Mouse (Mus musculus) adrenal gland, postnatal 10 days (tissue): ENCODE results near the gene Kcnh3. TPM values are rescaled to one million over a fixed set of nuclear protein-coding genes. Genes with fewer than 3 reads are reported as not detected.

Source experiments
- DNase-seq: peaks from one replicate; pipeline ENCODE4 v3.0.0; 2021; ENCODE audit warnings: mixed read lengths
- total RNA-seq, 2 experiments: library from RNA; stranded (reverse); gene quantifications; 2 replicates each; pipeline ENCODE4 v1.2.3; 2021

The Kcnh3 gene
- total RNA-seq, 2 experiments from 2014 or later = 1.6 to 1.8 TPM

GRCm38 (mm10) chr15:99285189-99285535, 60.5 kb downstream of the Kcnh3 start:
- DNase-seq = no peak

- no peak for DNase-seq
Measured at GRCm38 (mm10) chr15:99290586-99290985, 65.9 kb downstream of the Kcnh3 start.

Other genes with a start within 250 kb of the Kcnh3 start
- 100 to 1,000 TPM; 144 to 176 TPM for gene Tuba1c, start 195.0 kb upstream of the Kcnh3 start, total RNA-seq
- 10 to 100 TPM; 24.0 to 59.0 TPM for gene Prph, start 169.7 kb upstream of the Kcnh3 start, total RNA-seq
- 1 to 10 TPM; 8.2 to 9.8 TPM for gene Troap, start 150.3 kb upstream of the Kcnh3 start, total RNA-seq
- under 1 TPM in 1 of 2 experiments, not detected in 1; 0.18 TPM for gene C1ql4, start 137.0 kb upstream of the Kcnh3 start, total RNA-seq
- 10 to 100 TPM; 15.0 to 21.8 TPM for gene Dnajc22, start 131.7 kb upstream of the Kcnh3 start, total RNA-seq
- 10 to 100 TPM; 19.2 to 21.5 TPM for gene Spats2, start 98.9 kb upstream of the Kcnh3 start, total RNA-seq
- gene Mcrs1, start 27.1 kb downstream of the Kcnh3 start, total RNA-seq = 10 to 100 TPM; 40.5 to 59.5 TPM
- gene Prpf40b, start 70.2 kb downstream of the Kcnh3 start, total RNA-seq = 10 to 100 TPM; 40.4 to 57.2 TPM
- gene Fam186b, start 71.0 kb downstream of the Kcnh3 start, total RNA-seq = 1 to 10 TPM; 1.5 to 1.9 TPM
- 10 to 100 TPM; 27.6 to 31.7 TPM for gene Fmnl3, start 145.6 kb downstream of the Kcnh3 start, total RNA-seq
- 100 to 1,000 TPM; 581 to 642 TPM for gene Tmbim6, start 168.0 kb downstream of the Kcnh3 start, total RNA-seq
- 10 to 100 TPM; 19.8 to 34.0 TPM for gene Nckap5l, start 232.9 kb downstream of the Kcnh3 start, total RNA-seq
- 1 to 10 TPM; 6.0 to 6.5 TPM for gene Bcdin3d, start 249.9 kb downstream of the Kcnh3 start, total RNA-seq